Mouse (Mus musculus) spleen, postnatal 36 days (tissue): ENCODE measurements around the gene Cd300c.
"Not testable (repeated sequence)": the region's sequence is repeated elsewhere in the genome, so short reads cannot be mapped to it uniquely, and the experiment has no call there.

Experiments used
- DNase-seq, 2 experiments: peaks; one replicate each; pipeline ENCODE4 v3.0.0; 2022; ENCODE audit warnings: low spot score in 2 of 2, mixed read lengths in 1 of 2

Cd300c gene

DNA sequence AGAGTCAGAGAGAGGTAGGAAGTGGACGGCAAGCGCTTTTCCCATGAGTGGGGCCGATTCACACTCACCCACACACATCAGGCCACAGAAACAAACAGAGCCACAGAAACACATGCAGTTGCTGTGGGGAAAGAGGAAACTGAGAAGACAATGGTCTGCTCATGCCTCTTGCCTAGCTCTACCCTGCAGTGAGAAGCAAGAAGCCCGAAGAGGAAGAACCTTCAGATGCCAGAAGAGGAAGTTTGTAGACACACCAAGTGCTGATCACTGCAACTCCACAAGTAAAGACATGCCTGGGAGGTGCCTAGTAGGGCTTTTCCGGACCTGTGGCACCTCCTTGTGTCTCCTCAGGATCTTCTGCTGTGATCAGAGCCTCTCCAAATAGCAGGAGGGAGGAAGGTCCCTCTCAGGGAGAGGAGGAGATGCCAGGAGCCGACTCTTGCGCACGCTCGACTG is at the start of gene Cd300c:
Cd300c (minus strand) TSS at position 406 of the 456 bp plus-strand sequence.
- DNase-seq: peak; percentile 19 to 46

DNA sequence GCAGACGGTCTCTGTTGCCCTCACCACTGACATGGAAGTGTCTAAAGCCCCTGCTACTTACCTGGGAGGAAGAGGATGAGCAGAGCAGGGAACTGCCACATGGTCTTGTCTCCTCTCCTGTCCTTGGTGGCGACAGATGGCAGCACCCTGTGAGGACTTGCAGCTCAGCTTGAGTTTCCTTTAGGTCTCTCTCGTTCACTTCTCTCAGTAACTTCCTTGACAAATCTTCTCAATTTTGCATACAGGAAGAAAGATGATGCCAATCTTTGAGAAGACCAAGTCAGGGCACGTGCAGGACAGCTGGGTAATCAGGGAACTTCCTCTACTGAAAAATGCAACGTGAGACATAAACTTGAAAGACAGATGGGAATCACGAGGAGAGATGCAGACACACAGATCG is 47.1 kb upstream of the Cd300c start, which contains the start of gene Cd300ld2:
Cd300ld2 (minus strand) TSS at position 101 of the 400 bp plus-strand sequence.
- not testable (repeated sequence) for DNase-seq

DNA sequence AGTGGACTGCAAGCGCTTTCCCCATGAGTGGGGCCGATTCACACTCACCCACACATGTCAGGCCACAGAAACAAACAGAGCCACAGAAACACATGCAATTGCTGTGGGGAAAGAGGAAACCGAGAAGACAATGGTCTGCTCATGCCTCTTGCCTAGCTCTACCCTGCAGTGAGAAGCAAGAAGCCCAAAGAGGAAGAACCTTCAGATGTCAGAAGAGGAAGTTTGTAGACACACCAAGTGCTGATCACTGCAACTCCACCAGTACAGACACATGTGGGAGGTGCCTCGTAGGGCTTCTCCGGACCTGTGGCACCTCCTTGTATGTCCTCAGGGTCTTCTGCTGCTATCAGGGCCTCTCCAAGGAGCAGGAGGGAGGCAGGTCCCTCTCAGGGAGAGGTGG is 35.1 kb upstream of the Cd300c start:
- DNase-seq: peak; percentile 27 to 33

DNA sequence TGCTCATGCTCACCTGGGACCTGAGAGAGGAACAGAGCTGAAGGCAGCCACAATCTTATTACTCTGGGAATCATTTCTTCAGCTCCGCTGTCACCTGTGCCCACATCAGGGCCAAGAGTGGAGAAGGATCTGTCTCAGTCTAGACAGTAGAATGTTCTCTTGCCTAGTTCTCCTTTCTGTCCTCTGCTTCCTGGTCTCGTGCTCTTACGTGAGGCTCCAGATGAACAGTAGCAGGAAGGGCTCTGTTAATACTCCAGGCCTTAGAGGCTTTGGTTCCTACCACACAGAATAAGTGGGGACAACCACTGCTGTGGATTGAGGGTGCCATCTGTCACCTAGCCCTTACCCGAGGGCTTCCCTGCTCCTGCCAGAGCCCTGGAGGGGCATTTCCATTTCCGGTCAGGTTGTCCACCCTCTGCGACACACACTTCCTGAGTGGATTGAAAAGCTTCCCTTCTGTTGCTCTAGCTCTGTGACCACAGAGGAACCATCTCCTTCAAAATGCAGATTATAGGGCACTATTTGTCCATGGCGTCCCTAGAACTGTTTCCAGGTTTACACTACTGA is 32.6 kb upstream of the Cd300c start, which contains the start of gene Cd300c2:
Cd300c2 (minus strand) TSS at position 407 of the 567 bp plus-strand sequence.
- DNase-seq: no peak

DNA sequence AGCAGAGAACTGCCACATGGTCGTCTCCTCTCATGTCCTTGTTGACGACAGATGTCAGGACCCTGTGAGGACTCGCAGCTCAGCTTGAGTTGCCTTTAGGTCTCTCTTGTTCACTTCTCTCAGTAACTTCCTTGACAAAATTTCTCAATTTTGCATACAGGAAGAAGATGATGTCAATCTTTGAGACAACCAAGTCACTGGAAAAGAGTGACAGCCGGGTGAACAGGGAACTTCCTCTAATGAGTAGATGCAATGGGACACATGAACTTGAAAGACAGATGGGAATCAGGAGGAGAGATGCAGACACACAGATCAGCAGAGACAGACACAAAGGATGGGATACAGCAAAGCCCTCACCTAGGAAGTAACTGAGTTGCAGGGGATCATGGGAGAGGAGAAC is 20.8 kb upstream of the Cd300c start, which contains the start of gene Cd300ld:
Cd300ld (minus strand) TSS at position 130 of the 400 bp plus-strand sequence.
- no peak for DNase-seq

DNA sequence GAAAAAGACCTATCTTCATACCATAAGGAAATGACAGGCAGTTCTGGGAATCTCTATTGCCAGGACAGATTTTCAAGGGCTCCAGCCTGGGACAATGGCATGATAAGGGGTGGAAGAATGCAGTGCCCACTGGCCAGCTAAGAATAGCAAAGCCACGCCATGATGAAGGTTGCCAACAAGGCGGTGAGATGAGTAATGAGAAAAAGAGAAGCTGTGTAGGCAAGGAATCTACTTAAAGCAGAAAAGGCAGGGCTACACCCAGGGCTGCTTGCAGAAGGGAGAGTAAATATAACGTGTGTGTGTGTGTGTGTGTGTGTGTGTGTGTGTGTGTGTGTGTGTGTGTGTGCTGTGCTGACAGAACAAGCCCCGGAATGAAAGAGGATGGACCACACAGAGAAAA is 12.9 kb upstream of the Cd300c start:
- no peak for DNase-seq

DNA sequence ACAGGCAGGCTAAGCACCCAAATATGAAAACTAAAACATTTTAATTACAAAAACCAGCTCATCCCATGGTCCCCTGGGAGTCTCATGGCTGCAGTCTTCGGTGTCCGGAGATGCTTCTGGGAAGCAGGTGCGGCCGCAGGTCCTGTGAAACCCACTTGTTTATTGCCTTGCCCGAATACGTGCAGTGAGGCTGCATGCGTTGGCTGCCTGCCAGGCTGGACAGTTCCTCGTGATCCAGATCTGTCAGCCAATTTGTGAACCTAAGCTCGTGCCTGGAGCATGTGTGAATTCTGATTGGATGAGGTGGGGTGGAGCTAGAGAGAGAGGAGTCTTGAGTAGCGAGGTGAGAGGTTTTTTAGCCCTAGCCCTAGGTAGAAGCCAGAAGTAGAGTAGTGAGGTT is 3.8 kb upstream of the Cd300c start:
- no peak for DNase-seq

DNA sequence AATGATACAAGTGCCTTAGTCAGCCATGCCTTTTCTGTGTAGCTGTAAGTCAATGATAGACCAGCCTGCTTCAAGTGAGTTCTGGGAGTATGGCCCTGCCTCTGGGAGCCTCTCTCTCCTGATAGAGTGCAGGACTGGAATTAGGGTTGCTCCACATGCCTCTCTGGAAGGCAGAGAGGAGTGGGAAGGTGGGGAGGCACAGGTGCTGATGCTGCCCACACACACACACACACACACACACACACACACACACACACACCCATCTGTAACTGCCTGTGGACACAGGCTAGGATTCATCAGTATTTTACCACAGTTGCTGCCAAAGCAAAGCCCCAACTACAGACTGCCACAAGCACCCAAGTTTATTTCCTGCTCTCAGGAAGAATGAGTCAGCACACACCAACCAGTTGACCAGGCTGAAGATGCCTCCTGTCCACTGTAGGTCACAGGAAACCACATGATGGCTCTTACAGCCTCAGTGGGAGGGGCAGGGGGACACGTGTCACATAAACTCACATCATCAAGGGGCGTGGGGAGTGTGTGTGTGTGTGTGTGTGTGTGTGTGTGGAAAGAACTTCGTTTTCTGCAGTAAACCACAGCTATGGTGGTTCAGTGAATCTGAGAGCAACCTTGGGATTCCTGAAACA is 3.7 kb downstream of the Cd300c start:
- peak in 1 of 2 experiments; percentile 25 for DNase-seq

DNA sequence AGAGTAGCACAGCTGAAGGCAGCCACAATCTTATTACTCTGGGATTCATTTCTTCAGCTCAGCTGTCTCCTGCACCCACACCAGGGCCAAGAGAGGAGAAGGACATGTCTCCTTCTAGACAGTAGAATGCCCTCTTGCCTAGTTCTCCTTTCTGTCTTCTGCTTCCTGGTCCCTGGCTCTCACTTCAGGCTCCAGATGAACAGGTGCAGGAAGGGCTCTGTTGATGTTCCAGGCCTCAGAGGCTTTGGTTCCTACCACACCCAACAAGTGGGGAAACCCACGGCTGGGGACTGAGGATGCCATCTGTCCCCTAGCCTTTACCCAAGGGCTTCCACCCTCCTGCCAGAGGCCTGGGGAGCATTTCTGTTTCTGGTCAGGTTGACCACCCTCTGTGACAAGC is 8.6 kb downstream of the Cd300c start:
- no peak for DNase-seq

DNA sequence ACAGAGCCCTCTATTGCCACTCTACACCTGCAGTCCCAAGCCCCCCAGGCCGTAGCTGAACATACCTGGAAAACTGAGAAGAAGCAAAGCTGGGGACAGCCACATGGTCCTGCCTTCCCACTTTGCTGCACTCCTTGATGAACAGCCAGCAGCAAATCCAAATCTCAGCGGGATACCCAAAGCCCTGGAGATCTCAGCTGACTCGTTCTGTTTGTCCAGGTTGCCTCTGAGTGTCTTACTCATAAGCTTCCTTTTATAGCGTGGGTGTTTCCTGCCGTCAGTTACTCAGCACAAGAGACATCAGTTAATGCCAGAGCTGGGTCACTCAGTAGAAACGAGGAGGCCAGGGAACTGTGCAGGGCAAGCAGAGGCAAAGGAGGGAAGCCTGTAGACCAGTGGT is 34.8 kb downstream of the Cd300c start, which contains the start of gene Cd300lb:
Cd300lb (minus strand) TSS at position 243 of the 400 bp plus-strand sequence.
- DNase-seq: no peak

DNA sequence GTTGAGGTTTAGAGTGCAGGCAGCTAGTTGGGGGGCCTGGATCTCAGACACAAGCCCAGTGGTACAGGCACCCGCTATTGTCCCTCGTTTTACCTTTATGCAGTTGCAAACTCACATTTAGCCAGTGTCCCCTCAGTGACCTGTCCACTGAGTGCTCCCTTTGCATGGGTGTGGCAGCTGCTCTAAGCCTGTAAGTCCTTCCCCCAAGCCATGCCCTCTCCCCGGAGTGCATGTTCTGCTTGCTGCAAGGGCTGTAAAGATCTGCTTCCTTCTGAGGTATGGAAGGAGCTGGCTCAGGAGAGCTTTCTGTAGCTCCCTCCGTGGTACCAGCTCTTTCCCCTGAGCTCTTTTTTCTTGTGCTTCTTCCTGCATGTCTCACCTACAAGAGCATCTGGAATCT is 35.4 kb downstream of the Cd300c start:
- no peak for DNase-seq

DNA sequence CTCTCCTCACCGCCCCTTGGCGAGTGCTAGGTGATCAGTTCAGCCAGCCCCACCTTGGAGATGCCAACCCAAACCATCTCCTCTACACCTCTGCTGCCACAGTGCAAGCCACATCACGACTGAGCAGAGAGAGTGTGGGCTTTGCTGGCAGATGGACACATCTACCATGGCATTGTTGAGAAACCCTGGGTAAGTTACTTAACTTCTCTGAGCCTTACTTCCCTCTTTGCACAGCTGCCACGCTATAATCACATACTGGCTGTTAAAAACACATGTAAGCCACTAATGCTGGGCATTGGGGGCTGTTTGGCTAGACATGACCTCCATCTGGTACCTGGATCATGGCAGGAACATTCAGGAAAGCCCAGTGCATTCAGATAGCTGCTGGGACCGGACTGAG is 37.9 kb downstream of the Cd300c start:
- DNase-seq: peak in 1 of 2 experiments; percentile 24

DNA sequence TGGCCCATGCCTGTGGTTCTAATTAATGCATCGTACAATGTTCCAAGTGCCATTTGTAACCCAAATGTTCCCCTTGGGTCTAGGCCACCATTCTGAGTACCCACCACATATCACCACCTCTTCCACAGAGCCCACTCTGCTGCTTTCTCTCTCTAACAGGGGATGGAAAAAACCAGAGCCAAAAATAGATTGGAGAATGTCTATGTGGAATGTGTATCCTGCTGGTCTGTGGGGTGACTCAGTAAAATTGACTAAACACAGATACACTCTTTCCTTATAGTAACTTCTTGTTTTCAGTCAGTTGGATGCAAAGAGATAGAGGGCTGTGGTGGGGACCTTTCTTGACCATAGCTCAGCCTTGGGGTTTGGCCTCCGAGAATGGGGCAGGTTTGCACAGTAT is 39.4 kb downstream of the Cd300c start:
- DNase-seq: no peak

DNA sequence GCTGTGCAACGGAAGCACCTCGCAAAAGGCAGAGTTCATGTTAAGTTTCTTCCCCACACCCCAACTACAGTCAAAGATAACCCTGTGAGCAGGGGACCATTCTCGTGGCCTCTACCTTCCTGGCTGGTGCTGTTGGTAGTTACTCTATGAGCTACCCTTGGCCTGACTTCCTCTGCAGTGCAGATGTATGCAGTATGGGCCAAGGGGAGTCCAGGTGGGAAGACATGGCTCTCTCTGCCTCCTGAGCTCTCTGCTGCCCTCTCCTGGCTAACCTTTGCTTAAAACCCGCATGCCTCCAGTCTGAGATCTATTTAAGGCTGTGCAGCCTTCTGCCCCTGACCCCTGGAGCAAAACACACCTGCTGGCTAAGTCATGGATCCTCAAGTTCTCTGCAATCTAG is 45.0 kb downstream of the Cd300c start:
- DNase-seq: peak in 1 of 2 experiments; percentile 27

DNA sequence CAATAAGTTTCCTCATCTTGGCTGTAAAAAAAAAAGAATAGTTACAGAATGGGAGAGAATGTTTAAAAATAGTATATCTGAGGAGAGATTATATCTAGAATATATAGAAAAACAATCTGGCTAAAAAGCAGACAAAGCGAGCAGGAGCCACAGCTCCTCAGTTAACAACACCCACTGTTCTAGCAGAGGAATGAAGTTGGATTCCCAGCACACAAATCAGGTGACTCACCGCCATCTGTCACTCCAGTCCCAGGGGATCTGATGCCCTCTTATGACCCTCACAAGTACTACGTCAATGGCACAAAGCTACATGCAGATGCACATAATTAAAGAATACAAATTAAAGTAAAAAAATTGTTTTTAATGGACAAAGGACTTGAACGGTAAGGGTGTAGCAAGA is 46.5 kb downstream of the Cd300c start:
- no peak for DNase-seq

DNA sequence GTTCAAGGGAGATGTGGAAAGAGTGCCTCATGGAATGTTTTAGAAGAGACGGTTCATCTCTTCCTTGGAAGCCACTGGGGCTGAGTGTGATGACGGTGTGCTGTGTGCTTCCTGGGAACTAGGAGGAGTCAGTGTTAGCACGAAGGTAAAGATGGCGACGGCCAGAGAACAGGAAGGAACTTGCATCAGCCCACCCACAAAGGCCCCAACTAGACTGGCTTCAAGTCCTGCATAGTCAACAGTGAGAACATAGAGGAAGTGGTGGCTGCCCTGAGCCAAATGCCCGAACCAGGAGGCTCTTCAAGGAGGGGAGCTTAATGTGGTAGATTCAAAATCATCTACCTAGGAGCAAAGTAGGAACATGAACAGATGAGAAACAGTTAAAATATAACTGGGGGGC is 51.8 kb downstream of the Cd300c start:
- peak in 1 of 2 experiments; percentile 29 for DNase-seq

DNA sequence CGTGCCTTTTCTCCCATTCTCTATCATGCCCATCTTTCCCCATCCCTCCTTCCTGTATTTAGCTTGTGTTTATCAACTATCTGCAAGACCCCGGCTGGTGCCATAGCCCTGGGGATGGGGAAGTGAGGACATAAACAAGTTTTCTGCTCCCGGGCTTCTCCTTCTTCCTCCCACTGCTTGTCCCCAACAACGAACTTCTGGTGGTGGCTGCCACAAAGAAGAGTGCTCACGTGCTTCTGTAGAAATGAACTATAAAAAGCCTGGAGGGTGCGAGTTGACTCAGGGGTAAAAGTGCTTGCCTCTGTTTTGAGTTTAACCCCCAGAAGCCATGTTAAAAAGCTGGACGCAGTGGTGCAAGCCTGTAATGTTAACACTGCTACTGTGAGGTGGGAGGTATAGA is 54.0 kb downstream of the Cd300c start:
- DNase-seq: peak in 1 of 2 experiments; percentile 21

DNA sequence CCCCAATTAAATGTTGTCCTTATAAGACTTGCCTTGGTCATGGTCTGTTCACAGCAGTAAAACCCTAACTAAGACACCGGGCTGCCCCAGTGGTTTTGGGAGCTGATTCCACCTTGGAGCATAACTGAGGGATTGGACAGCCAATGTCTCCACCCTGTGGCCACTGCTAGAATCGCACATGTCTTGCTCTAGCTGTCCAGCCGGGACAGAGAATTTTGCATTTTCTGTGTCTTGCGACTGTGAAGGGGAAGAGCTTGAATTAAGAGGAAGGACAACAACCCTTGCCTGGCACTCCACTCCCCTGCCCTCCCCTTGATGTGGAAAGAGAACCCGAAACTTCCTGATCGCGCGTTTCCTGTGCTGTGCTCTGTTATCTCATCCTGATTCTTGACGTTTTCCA is 56.1 kb downstream of the Cd300c start:
- peak; percentile 53 to 58 for DNase-seq

DNA sequence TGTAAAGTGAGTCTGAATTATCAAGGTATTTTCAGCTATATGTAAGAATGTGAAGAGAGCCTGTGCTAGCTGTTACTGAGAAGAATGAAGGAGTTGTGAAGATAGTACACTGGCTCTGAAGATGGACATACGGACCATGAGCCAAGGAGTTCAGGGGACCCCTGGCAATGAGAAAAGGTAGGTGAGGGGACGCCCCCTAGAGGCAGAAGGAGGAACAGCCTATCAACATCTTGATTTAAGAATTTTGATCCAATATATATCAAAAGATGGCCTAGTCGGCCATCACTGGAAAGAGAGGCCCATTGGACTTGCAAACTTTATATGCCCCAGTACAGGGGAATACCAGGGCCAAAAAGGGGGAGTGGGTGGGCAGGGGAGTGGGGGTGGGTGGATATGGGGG is 59.4 kb downstream of the Cd300c start:
- not testable (repeated sequence) for DNase-seq

DNA sequence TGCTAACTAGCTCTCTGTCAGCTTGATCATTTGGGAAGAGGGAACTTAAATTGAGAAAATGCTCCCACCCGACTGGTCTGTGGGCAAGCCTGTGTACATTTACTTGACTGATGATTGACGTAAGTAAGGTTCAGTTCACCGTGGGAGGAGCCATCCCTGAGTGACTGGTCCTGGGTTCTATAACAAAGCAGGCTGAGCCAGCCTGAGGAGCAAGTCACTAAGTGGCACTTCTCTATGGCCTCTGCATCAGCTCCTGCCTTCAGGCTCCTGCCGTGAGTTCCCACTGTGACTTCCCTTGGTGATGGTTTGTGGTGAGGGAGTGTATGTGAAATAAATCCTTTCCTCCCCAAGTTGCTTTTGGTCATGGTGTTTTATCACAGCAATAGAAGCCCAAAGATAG is 60.9 kb downstream of the Cd300c start:
- no peak for DNase-seq

DNA sequence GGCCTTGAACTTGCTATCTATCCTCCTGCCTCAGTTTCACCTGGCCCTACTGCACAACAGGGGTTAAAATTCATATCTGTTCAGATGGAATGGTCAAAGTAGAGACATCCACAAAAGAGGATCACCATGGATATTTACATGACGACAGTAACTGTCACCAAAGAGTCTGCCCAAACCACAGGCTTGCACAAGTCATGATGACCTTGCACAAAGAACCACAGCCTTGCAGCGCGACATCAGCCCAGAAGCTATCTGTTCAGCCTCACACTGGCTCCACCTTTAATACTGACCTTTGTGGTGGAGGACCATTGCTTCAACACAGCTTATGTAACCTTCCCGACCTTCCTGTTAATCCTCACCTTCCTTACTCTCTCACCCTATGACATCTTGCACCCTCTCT is 61.4 kb downstream of the Cd300c start:
- DNase-seq: peak in 1 of 2 experiments; percentile 47
